Mouse (Mus musculus) liver, embryonic 15.5 days (tissue): ENCODE data around the gene Fau. TPM values are rescaled to one million over a fixed set of nuclear protein-coding genes. Genes with fewer than 3 reads are reported as not detected.
A peak's percentile ranks its signal among the peaks of the same experiment; 100 is the strongest.

Experiments
- ATAC-seq: fragments of 200-750 bp; cut with Nextera tagmentation; 2 replicates; pipeline ENCODE4 v1.8.0; 2017; ENCODE audit warnings: moderate number of reproducible peaks, mild to moderate bottlenecking, moderate library complexity; ENCODE audit not compliant: insufficient read depth
- H3K27ac ChIP-seq: fragments of 300-500 bp; sonication (generic); replicated peaks from 2 replicates; pipeline ENCODE4 v1.5.1; 2015; ENCODE audit warnings: mild to moderate bottlenecking, inconsistent platforms
- H3K27me3 ChIP-seq: fragments of 300-500 bp; sonication (generic); 2 replicates; pipeline ENCODE4 v1.6.1; 2015; ENCODE audit warnings: mild to moderate bottlenecking, inconsistent platforms
- H3K36me3 ChIP-seq: fragments of 300-500 bp; sonication (generic); replicated peaks from 2 replicates; pipeline ENCODE4 v1.6.1; 2015; ENCODE audit warnings: moderate library complexity, mild to moderate bottlenecking, inconsistent platforms
- H3K4me1 ChIP-seq: fragments of 300-500 bp; sonication (generic); replicated peaks from 2 replicates; pipeline ENCODE4 v1.6.1; 2015; ENCODE audit warnings: inconsistent platforms
- H3K4me2 ChIP-seq: fragments of 300-500 bp; sonication (generic); 2 replicates; pipeline ENCODE4 v1.6.1; 2015; ENCODE audit warnings: moderate library complexity, mild to moderate bottlenecking, inconsistent platforms
- H3K4me3 ChIP-seq: fragments of 300-500 bp; sonication (generic); replicated peaks from 2 replicates; pipeline ENCODE4 v1.5.1; 2015; ENCODE audit warnings: mild to moderate bottlenecking, inconsistent platforms
- H3K9ac ChIP-seq: fragments of 300-500 bp; sonication (generic); 2 replicates; pipeline ENCODE4 v1.6.1; 2015; ENCODE audit warnings: moderate library complexity, mild to moderate bottlenecking, inconsistent platforms
- H3K9me3 ChIP-seq: fragments of 300-500 bp; sonication (generic); replicated peaks from 2 replicates; pipeline ENCODE4 v1.6.1; 2016; ENCODE audit warnings: inconsistent platforms
- WGBS: fragments of 180-500 bp; shearing (Covaris S2); methylation state at CpG from one replicate; pipeline ENCODE4 v1.1.7; 2015; ENCODE audit warnings: mixed read lengths; ENCODE audit not compliant: insufficient replicate concordance; 5-methylcytosine and 5-hydroxymethylcytosine counted together
- polyA plus RNA-seq: library from polyadenylated mRNA; unstranded; fragments of >200 nt; fragmentation: Nextera tagmentation; extraction: Ambion mirVana; gene quantifications from 2 replicates; pipeline ENCODE4 v1.2.1, GENCODE M21; 2015

The Fau gene
- polyA plus RNA-seq, 1 experiment from 2014 or later = 446 TPM

DNA sequence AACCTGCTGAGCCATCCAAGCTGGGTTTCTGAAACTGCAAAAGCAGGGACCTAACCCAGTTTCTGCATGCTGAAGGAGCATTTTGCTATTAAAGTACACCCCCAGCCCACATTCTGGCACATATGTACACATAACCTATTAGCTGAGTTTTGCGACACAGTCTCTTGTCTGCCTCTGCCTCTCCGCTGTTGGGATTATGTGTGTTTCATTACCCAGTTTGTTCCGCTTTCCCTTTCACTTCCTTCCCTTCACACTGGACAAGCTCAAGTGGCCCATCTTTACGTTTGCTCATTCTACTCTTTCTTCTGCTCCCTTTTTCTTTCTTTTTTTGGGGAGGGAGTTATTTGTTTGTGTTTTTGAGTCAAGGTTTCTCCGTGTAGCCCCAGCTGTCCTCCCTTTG lies 16.2 kb downstream of the Fau start:
- Histone ChIP-seq H3K36me3 (peaks cover 40% of the 10 kb centered on the region), H3K27me3 (no peaks in the 10 kb centered on the region), H3K4me3 (no peak overlapping the region), H3K4me1 (peaks cover 42% of the 10 kb centered on the region), H3K9ac (no peak overlapping the region), H3K9me3 (no peaks in the 10 kb centered on the region), H3K4me2 (no peak overlapping the region), H3K27ac (peak overlapping the region; percentile 42; the same call in 1 of the 2 replicates)
- ATAC-seq = no peak
- 74% methylated on average over 5 of the region's 5 CpGs for WGBS

- no peaks in the 10 kb centered on the region for H3K27me3 ChIP-seq
- peak within 1 kb of the TSS; percentile 79 for H3K4me3 ChIP-seq
- under 1% methylated on average over 33 of the region's 33 CpGs for WGBS
- H3K9me3 ChIP-seq = no peaks in the 10 kb centered on the region
- peaks cover 39% of the 10 kb centered on the region for H3K4me1 ChIP-seq
- H3K4me2 ChIP-seq = peak within 1 kb of the TSS; percentile 83
- peaks cover 33% of the 10 kb centered on the region for H3K36me3 ChIP-seq
- peak within 1 kb of the TSS; percentile 72 for H3K9ac ChIP-seq
- H3K27ac ChIP-seq = peak within 1 kb of the TSS; percentile 85
- ATAC-seq = peak; percentile 85
These were observed 19.1 kb downstream of the Fau start, which contains the start of gene Vps51 for GRCm38 (mm10) chr19:6076564-6077393. Gene Vps51, minus strand, starts transcription at chr19:6077231.

- no peaks in the 10 kb centered on the region for H3K9me3 ChIP-seq
- 78% methylated on average over 12 of the region's 12 CpGs for WGBS
- H3K4me2 ChIP-seq = no peak within 1 kb of the TSS
- ATAC-seq = no peak
- no peak within 1 kb of the TSS for H3K4me3 ChIP-seq
- H3K27ac ChIP-seq = no peak within 1 kb of the TSS
- H3K36me3 ChIP-seq = peaks cover 32% of the 10 kb centered on the region
- H3K27me3 ChIP-seq = no peaks in the 10 kb centered on the region
- H3K9ac ChIP-seq = no peak within 1 kb of the TSS
- peaks cover 48% of the 10 kb centered on the region for H3K4me1 ChIP-seq
These were observed 22.4 kb downstream of the Fau start, which contains the start of gene Tmem262 for GRCm38 (mm10) chr19:6079983-6080480. Gene Tmem262, plus strand, starts transcription at chr19:6080033.

DNA sequence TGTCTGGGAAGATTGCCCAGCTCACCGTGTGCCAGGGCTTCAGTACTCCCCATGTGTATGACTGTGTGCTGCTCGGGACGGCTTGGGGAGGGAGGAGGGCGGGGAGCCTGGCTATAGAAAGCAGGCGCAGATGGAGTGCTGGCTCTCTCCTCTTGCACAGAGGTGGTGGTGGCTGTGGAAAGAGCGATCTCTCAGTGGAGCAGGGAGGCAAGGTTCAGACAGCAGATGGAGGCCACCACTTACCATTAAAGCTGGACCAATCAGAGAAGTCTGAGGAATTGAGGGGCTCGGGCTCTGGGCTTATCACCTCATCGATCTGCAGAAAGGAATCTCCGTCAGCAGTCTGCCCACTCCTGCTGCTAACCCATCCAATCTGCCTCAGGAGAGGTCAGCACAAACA lies 24.5 kb downstream of the Fau start, which contains the start of gene Gm28374:
Gene Gm28374, minus strand, starts transcription at position 101 of the 400 bp plus-strand sequence.
- no peak within 1 kb of the TSS for H3K9ac ChIP-seq
- 80% methylated on average over 9 of the region's 9 CpGs for WGBS
- H3K4me1 ChIP-seq = peaks cover 43% of the 10 kb centered on the region
- no peak within 1 kb of the TSS for H3K4me2 ChIP-seq
- peaks cover 47% of the 10 kb centered on the region for H3K36me3 ChIP-seq
- no peak for ATAC-seq
- H3K4me3 ChIP-seq = no peak within 1 kb of the TSS
- no peaks in the 10 kb centered on the region for H3K9me3 ChIP-seq
- H3K27ac ChIP-seq = no peak within 1 kb of the TSS
- H3K27me3 ChIP-seq = no peaks in the 10 kb centered on the region

- peak; percentile 87 for ATAC-seq
- H3K4me2 ChIP-seq = peak within 1 kb of the TSS; percentile 85
- peaks cover 39% of the 10 kb centered on the region for H3K4me1 ChIP-seq
- no peaks in the 10 kb centered on the region for H3K9me3 ChIP-seq
- H3K4me3 ChIP-seq = peak within 1 kb of the TSS; percentile 81
- under 1% methylated on average over 58 of the region's 58 CpGs for WGBS
- peaks cover 70% of the 10 kb centered on the region for H3K36me3 ChIP-seq
- no peaks in the 10 kb centered on the region for H3K27me3 ChIP-seq
- H3K27ac ChIP-seq = peak within 1 kb of the TSS; percentile 92
- peak within 1 kb of the TSS; percentile 76 for H3K9ac ChIP-seq
These were observed 27.0 kb downstream of the Fau start, which contains the start of the genes Zfpl1 and Cdca5 for GRCm38 (mm10) chr19:6084478-6085248. Gene Zfpl1, minus strand, starts transcription at chr19:6084956. Gene Cdca5, plus strand, starts transcription at chr19:6084983.

- Histone ChIP-seq H3K4me1 (peaks cover 39% of the 10 kb centered on the region), H3K9ac (peak overlapping the region; percentile 76), H3K9me3 (no peaks in the 10 kb centered on the region), H3K4me2 (peak overlapping the region; percentile 85), H3K36me3 (peaks cover 72% of the 10 kb centered on the region), H3K4me3 (peak overlapping the region; percentile 81), H3K27me3 (no peaks in the 10 kb centered on the region), H3K27ac (peak overlapping the region; percentile 92)
- ATAC-seq = peak; percentile 77
- 0% methylated on average over 17 of the region's 17 CpGs for WGBS
These were observed 27.8 kb downstream of the Fau start for GRCm38 (mm10) chr19:6085417-6085879.

- H3K27me3 ChIP-seq = no peaks in the 10 kb centered on the region
- H3K9me3 ChIP-seq = no peaks in the 10 kb centered on the region
- no peak overlapping the region for H3K4me2 ChIP-seq
- ATAC-seq = no peak
- H3K4me3 ChIP-seq = no peak overlapping the region
- H3K9ac ChIP-seq = no peak overlapping the region
- peaks cover 29% of the 10 kb centered on the region for H3K4me1 ChIP-seq
- H3K36me3 ChIP-seq = peaks cover 82% of the 10 kb centered on the region
- WGBS = 93% methylated on average over 13 of the region's 13 CpGs
- H3K27ac ChIP-seq = no peak overlapping the region
These were observed 31.2 kb downstream of the Fau start for GRCm38 (mm10) chr19:6088841-6089240.

GRCm38 (mm10) chr19:6094119-6094518 lies 36.5 kb downstream of the Fau start, which contains the start of gene AC131692.1:
Gene AC131692.1, plus strand, starts transcription at chr19:6094419.
- peaks cover 81% of the 10 kb centered on the region for H3K36me3 ChIP-seq
- no peak for ATAC-seq

GRCm38 (mm10) chr19:6097847-6098246 lies 40.2 kb downstream of the Fau start:
- no peak for ATAC-seq
- no peak overlapping the region for H3K4me3 ChIP-seq
- H3K9ac ChIP-seq = no peak overlapping the region
- no peaks in the 10 kb centered on the region for H3K27me3 ChIP-seq
- H3K4me2 ChIP-seq = no peak overlapping the region
- H3K9me3 ChIP-seq = no peaks in the 10 kb centered on the region
- peaks cover 27% of the 10 kb centered on the region for H3K4me1 ChIP-seq
- no peak overlapping the region for H3K27ac ChIP-seq
- 53% methylated on average over 3 of the region's 3 CpGs for WGBS
- H3K36me3 ChIP-seq = peaks cover 44% of the 10 kb centered on the region

More at GRCm38 (mm10) chr19:6094119-6094518, 36.5 kb downstream of the Fau start, which contains the start of gene AC131692.1:
- Histone ChIP-seq H3K4me3 (no peak within 1 kb of the TSS), H3K27ac (no peak within 1 kb of the TSS), H3K4me1 (peaks cover 9% of the 10 kb centered on the region; the same call in 1 of the 2 replicates), H3K4me2 (no peak within 1 kb of the TSS), H3K27me3 (no peaks in the 10 kb centered on the region), H3K9me3 (no peaks in the 10 kb centered on the region), H3K9ac (no peak within 1 kb of the TSS)
- 80% methylated on average over 7 of the region's 7 CpGs for WGBS

DNA sequence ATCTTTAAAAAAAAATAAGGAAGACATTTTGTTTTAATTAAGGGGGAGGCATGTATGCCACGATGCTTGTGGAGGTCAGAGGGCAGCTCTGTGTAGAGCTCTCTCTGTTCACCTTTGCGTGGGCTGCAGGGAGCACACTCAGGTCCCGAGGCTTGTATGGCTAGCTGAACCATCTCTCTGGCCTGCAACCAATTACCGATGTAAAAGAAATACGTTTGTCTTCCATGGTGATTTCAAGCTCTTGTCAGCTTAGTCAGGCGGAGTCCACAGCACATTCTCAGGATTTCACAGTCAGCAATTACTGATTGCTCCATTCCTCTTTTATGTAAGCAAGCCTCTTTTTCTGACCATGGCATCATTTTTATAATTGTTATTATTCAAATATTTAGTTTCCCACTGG lies 43.5 kb downstream of the Fau start:
- peaks cover 11% of the 10 kb centered on the region for H3K36me3 ChIP-seq
- H3K4me2 ChIP-seq = no peak overlapping the region
- peaks cover 56% of the 10 kb centered on the region for H3K4me1 ChIP-seq
- H3K9me3 ChIP-seq = no peaks in the 10 kb centered on the region
- H3K27me3 ChIP-seq = no peaks in the 10 kb centered on the region
- WGBS = 77% methylated on average over 6 of the region's 6 CpGs
- ATAC-seq = no peak
- H3K9ac ChIP-seq = no peak overlapping the region
- H3K27ac ChIP-seq = 0 out of 2 replicates have a peak overlapping the region, but pooled peaks have one; percentile 63
- H3K4me3 ChIP-seq = no peak overlapping the region
